Mouse (Mus musculus): ENCODE data around the gene Pcdh7. TPM values are rescaled to one million over a fixed set of nuclear protein-coding genes. Genes with fewer than 3 reads are reported as not detected.

Gene Pcdh7
- polyA plus RNA-seq, 1 experiment from 2014 or later = 21.1 TPM

DNA sequence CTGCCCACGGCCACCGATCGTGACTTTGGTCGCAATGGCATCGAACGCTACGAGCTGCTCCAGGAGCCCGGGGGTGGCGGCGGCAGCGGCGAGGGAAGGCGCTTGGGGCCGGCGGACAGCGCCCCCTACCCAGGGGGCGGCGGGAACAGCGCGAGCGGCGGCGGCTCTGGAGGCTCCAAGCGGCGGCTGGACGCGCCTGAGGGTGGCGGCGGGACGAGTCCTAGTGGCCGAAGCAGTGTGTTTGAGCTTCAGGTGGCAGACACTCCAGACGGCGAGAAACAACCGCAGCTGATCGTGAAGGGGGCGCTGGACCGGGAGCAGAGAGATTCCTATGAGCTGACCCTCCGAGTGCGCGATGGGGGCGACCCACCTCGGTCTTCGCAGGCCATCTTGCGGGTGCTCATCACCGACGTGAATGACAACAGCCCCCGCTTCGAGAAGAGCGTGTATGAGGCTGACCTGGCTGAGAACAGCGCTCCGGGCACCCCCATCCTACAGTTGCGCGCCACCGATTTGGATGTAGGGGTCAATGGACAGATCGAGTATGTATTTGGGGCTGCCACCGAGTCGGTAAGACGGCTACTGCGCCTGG is 1.9 kb downstream of the Pcdh7 start:
- under 1% methylated on average over 59 of the region's 59 CpGs for WGBS
- Histone ChIP-seq H3K27me3 (no peaks in the 10 kb centered on the region), H3K36me3 (no peaks in the 10 kb centered on the region), H3K4me2 (peak overlapping the region; percentile 91), H3K9ac (peak overlapping the region; percentile 82), H3K4me1 (replicated peaks) (0 out of 2 replicates have a peak, but pooled peaks cover 9% of the 10 kb centered on the region), H3K9me3 (replicated peaks) (no peaks in the 10 kb centered on the region), H3K4me3 (peak overlapping the region; percentile 68), H3K27ac (peak overlapping the region; percentile 95)
- no peak for ATAC-seq (replicated peaks; ENCODE audit: insufficient number of reproducible peaks, insufficient read depth, low FRiP score, low read depth)

DNA sequence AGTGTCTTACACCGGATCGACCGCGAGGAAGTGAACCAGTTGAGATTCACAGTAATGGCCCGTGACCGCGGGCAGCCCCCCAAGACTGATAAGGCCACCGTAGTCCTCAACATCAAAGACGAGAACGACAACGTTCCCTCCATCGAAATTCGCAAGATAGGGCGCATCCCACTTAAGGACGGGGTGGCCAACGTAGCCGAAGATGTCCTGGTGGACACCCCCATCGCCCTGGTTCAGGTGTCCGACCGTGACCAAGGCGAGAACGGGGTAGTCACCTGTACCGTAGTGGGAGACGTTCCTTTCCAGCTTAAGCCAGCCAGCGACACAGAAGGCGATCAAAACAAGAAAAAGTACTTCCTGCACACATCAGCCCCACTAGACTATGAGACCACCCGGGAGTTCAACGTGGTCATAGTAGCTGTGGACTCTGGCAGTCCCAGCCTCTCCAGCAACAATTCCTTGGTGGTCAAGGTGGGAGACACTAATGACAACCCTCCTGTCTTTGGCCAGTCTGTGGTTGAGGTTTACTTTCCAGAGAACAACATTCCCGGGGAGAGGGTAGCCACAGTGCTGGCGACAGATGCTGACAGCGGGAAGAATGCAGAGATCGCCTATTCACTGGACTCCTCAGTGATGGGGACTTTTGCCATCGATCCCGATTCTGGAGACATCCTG is 2.6 kb downstream of the Pcdh7 start:
- Histone ChIP-seq H3K36me3 (no peaks in the 10 kb centered on the region), H3K4me3 (peak overlapping the region; percentile 68), H3K9ac (peak overlapping the region; percentile 82), H3K27me3 (no peaks in the 10 kb centered on the region), H3K4me2 (peak overlapping the region; percentile 91), H3K4me1 (replicated peaks) (0 out of 2 replicates have a peak, but pooled peaks cover 9% of the 10 kb centered on the region), H3K9me3 (replicated peaks) (no peaks in the 10 kb centered on the region), H3K27ac (peak overlapping the region; percentile 95; the same call in 1 of the 2 replicates)
- 5% methylated on average over 34 of the region's 34 CpGs for WGBS
- ATAC-seq (replicated peaks; ENCODE audit: insufficient number of reproducible peaks, insufficient read depth, low FRiP score, low read depth) = no peak

DNA sequence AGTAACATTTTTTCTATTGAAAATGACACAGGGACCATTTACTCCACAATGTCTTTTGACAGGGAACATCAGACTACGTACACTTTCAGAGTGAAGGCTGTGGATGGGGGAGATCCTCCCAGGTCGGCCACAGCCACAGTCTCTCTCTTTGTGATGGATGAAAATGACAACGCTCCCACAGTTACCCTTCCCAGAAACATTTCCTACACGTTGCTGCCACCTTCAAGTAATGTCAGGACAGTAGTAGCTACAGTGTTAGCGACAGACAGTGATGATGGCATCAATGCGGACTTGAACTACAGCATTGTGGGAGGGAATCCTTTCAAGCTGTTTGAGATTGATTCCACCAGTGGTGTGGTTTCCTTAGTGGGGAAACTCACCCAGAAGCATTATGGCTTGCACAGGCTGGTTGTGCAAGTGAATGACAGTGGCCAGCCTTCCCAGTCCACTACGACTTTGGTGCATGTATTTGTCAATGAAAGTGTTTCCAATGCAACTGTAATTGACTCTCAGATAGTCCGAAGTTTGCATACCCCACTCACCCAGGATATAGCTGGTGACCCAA is 3.5 kb downstream of the Pcdh7 start:
- H3K27ac ChIP-seq = peak overlapping the region; percentile 95; the same call in 1 of the 2 replicates
- H3K27me3 ChIP-seq = no peaks in the 10 kb centered on the region
- H3K9me3 ChIP-seq (replicated peaks) = no peaks in the 10 kb centered on the region
- ATAC-seq (replicated peaks; ENCODE audit: insufficient number of reproducible peaks, insufficient read depth, low FRiP score, low read depth) = no peak
- H3K4me2 ChIP-seq = peak overlapping the region; percentile 91
- H3K36me3 ChIP-seq = no peaks in the 10 kb centered on the region
- peak overlapping the region; percentile 82 for H3K9ac ChIP-seq
- H3K4me1 ChIP-seq (replicated peaks) = 0 out of 2 replicates have a peak, but pooled peaks cover 12% of the 10 kb centered on the region
- 19% methylated on average over 8 of the region's 8 CpGs for WGBS
- H3K4me3 ChIP-seq = peak overlapping the region; percentile 68

DNA sequence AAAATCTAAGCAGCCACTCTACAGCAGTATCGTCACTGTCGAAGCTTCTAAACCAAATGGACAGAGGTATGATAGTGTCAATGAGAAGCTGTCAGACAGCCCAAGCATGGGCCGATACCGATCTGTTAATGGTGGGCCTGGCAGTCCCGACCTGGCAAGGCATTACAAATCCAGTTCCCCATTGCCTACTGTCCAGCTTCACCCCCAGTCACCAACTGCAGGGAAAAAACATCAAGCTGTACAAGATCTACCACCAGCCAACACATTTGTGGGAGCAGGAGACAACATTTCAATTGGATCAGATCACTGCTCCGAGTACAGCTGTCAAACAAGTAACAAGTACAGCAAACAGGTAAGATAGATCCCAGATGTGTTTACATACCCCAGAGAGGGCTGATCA is 4.2 kb downstream of the Pcdh7 start:
- H3K4me1 ChIP-seq (replicated peaks) = 0 out of 2 replicates have a peak, but pooled peaks cover 14% of the 10 kb centered on the region
- H3K4me3 ChIP-seq = peak overlapping the region; percentile 68
- 12% methylated on average over 6 of the region's 6 CpGs for WGBS
- H3K9ac ChIP-seq = peak overlapping the region; percentile 82
- no peaks in the 10 kb centered on the region for H3K9me3 ChIP-seq (replicated peaks)
- H3K4me2 ChIP-seq = peak overlapping the region; percentile 91
- H3K27ac ChIP-seq = peak overlapping the region; percentile 29; the same call in 1 of the 2 replicates
- H3K36me3 ChIP-seq = no peaks in the 10 kb centered on the region
- H3K27me3 ChIP-seq = no peaks in the 10 kb centered on the region
- no peak for ATAC-seq (replicated peaks; ENCODE audit: insufficient number of reproducible peaks, insufficient read depth, low FRiP score, low read depth)

DNA sequence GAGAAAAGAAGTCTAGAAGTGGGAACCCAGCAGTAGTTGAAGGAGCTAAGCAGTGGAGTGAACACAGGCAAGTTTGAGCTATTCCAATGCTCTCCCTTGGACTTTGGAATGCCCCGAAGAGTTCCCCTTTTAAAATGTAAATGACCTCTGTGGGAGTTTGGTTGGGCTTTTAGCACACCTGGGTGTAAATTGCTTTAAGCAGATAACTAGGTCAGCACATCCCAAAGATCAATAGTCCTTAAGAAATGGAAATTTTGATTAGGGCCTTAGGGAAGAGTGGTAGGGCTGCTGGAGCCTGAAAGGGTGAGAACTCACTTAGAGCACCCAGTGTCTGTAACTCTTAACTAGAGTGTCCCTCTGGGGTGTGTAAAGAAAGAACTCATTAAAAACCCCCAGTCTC is 15.7 kb downstream of the Pcdh7 start:
- Histone ChIP-seq H3K36me3 (no peaks in the 10 kb centered on the region), H3K9ac (no peak overlapping the region), H3K27me3 (no peaks in the 10 kb centered on the region), H3K4me3 (no peak overlapping the region), H3K27ac (no peak overlapping the region), H3K4me2 (no peak overlapping the region), H3K9me3 (replicated peaks) (no peaks in the 10 kb centered on the region), H3K4me1 (replicated peaks) (peaks cover 18% of the 10 kb centered on the region)
- WGBS = 47% methylated on average over 1 of the region's 1 CpGs
- no peak for ATAC-seq (replicated peaks; ENCODE audit: insufficient number of reproducible peaks, insufficient read depth, low FRiP score, low read depth)

- H3K4me3 ChIP-seq = no peak overlapping the region
- H3K36me3 ChIP-seq = no peaks in the 10 kb centered on the region
- no peak overlapping the region for H3K9ac ChIP-seq
- peaks cover 20% of the 10 kb centered on the region for H3K4me1 ChIP-seq (replicated peaks)
- H3K4me2 ChIP-seq = no peak overlapping the region
- no peaks in the 10 kb centered on the region for H3K27me3 ChIP-seq
- H3K9me3 ChIP-seq (replicated peaks) = no peaks in the 10 kb centered on the region
- 72% methylated on average over 6 of the region's 6 CpGs for WGBS
- no peak for ATAC-seq (replicated peaks; ENCODE audit: insufficient number of reproducible peaks, insufficient read depth, low FRiP score, low read depth)
- no peak overlapping the region for H3K27ac ChIP-seq
These were observed 18.0 kb downstream of the Pcdh7 start for GRCm38 (mm10) chr5:57735723-57736122.

DNA sequence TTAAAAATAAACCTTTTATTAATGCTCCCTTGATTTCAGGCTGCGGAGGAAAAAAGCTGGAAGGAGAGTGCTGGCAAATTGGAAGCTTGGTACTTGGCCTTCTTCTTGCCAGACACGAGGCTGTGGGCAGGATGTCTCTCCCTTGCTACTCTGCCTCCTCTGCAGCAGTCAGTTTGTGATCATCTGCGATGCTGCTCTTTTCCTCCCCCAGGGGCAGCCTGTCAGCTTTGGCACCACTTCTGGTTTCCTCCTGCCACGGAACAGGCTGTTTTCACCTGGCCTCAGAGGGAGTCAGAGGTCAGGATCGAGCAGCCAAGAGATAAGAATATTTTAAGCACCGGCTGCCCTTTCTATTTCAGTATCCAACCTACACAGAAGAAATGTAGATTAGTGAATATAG is 25.2 kb downstream of the Pcdh7 start:
- Histone ChIP-seq H3K4me2 (peak overlapping the region; percentile 46), H3K27ac (peak overlapping the region; percentile 83)

GRCm38 (mm10) chr5:57743956-57744661 is 26.3 kb downstream of the Pcdh7 start:
- H3K27me3 ChIP-seq = no peaks in the 10 kb centered on the region
- peaks cover 13% of the 10 kb centered on the region for H3K4me1 ChIP-seq (replicated peaks)
- H3K4me2 ChIP-seq = peak overlapping the region; percentile 40
- peak overlapping the region; percentile 83 for H3K27ac ChIP-seq
- 29% methylated on average over 2 of the region's 2 CpGs for WGBS
- no peak overlapping the region for H3K4me3 ChIP-seq
- ATAC-seq (replicated peaks; ENCODE audit: insufficient number of reproducible peaks, insufficient read depth, low FRiP score, low read depth) = peak; percentile 92
- H3K9me3 ChIP-seq (replicated peaks) = no peaks in the 10 kb centered on the region
- H3K36me3 ChIP-seq = no peaks in the 10 kb centered on the region
- H3K9ac ChIP-seq = no peak overlapping the region

More for the DNA sequence above, 25.2 kb downstream of the Pcdh7 start:
- Histone ChIP-seq H3K9ac (no peak overlapping the region), H3K4me1 (replicated peaks) (peaks cover 13% of the 10 kb centered on the region), H3K27me3 (no peaks in the 10 kb centered on the region), H3K4me3 (0 out of 2 replicates have a peak overlapping the region, but pooled peaks have one; percentile 14), H3K36me3 (no peaks in the 10 kb centered on the region), H3K9me3 (replicated peaks) (no peaks in the 10 kb centered on the region)
- no peak for ATAC-seq (replicated peaks; ENCODE audit: insufficient number of reproducible peaks, insufficient read depth, low FRiP score, low read depth)
- WGBS = 13% methylated on average over 6 of the region's 6 CpGs

- H3K9ac ChIP-seq = no peak overlapping the region
- no peak overlapping the region for H3K27ac ChIP-seq
- peaks cover 11% of the 10 kb centered on the region for H3K4me1 ChIP-seq (replicated peaks)
- no peak overlapping the region for H3K4me2 ChIP-seq
- no peaks in the 10 kb centered on the region for H3K9me3 ChIP-seq (replicated peaks)
- ATAC-seq (replicated peaks; ENCODE audit: insufficient number of reproducible peaks, insufficient read depth, low FRiP score, low read depth) = no peak
- WGBS = 63% methylated on average over 1 of the region's 1 CpGs
- H3K27me3 ChIP-seq = no peaks in the 10 kb centered on the region
- H3K36me3 ChIP-seq = no peaks in the 10 kb centered on the region
- no peak overlapping the region for H3K4me3 ChIP-seq
These were observed 28.1 kb downstream of the Pcdh7 start for GRCm38 (mm10) chr5:57745879-57746278.

GRCm38 (mm10) chr5:57750320-57750719 is 32.6 kb downstream of the Pcdh7 start:
- Histone ChIP-seq H3K4me1 (replicated peaks) (peaks cover 2% of the 10 kb centered on the region; the same call in 1 of the 2 replicates), H3K9ac (no peak overlapping the region), H3K27me3 (no peaks in the 10 kb centered on the region), H3K27ac (no peak overlapping the region), H3K4me3 (no peak overlapping the region), H3K36me3 (no peaks in the 10 kb centered on the region), H3K9me3 (replicated peaks) (no peaks in the 10 kb centered on the region), H3K4me2 (no peak overlapping the region)
- ATAC-seq (replicated peaks; ENCODE audit: insufficient number of reproducible peaks, insufficient read depth, low FRiP score, low read depth) = no peak
- 94% methylated on average over 1 of the region's 1 CpGs for WGBS

GRCm38 (mm10) chr5:57755791-57756190 is 38.0 kb downstream of the Pcdh7 start:
- no peaks in the 10 kb centered on the region for H3K9me3 ChIP-seq (replicated peaks)
- peaks cover 31% of the 10 kb centered on the region for H3K4me1 ChIP-seq (replicated peaks)
- no peak overlapping the region for H3K4me2 ChIP-seq
- H3K4me3 ChIP-seq = no peak overlapping the region
- no peaks in the 10 kb centered on the region for H3K27me3 ChIP-seq
- 0 out of 2 replicates have a peak, but pooled peaks have one; percentile 47 for ATAC-seq (replicated peaks; ENCODE audit: insufficient number of reproducible peaks, insufficient read depth, low FRiP score, low read depth)
- no peaks in the 10 kb centered on the region for H3K36me3 ChIP-seq
- WGBS = 14% methylated on average over 1 of the region's 1 CpGs
- H3K27ac ChIP-seq = peak overlapping the region; percentile 46
- no peak overlapping the region for H3K9ac ChIP-seq
